Mouse (Mus musculus): ENCODE results near the gene Rif1. TPM values are rescaled to one million over a fixed set of nuclear protein-coding genes. Genes with fewer than 3 reads are reported as not detected.

Gene Rif1
- polyA plus RNA-seq, 1 experiment from 2014 or later = 17.3 TPM

- Histone ChIP-seq H3K4me1 (ENCODE audit: control insufficient read depth, insufficient read depth, low read length) (no peaks in the 10 kb centered on the region), H3K9me3 (replicated peaks; ENCODE audit: control insufficient read depth, low read length) (no peaks in the 10 kb centered on the region), H3K4me3 (replicated peaks; ENCODE audit: low read length) (no peak overlapping the region), H3K27ac (ENCODE audit: low read length) (no peak overlapping the region), H3K27me3 (ENCODE audit: control insufficient read depth, insufficient read depth, low read length) (no peaks in the 10 kb centered on the region), H3K9ac (ENCODE audit: low read length) (no peak overlapping the region), H3K36me3 (ENCODE audit: control insufficient read depth, insufficient read depth, low read length) (no peaks in the 10 kb centered on the region), H3K4me2 (ENCODE audit: low read depth, low read length) (no peak overlapping the region)
- ATAC-seq (ENCODE audit: insufficient read depth, low FRiP score) = no peak
- WGBS = 81% methylated on average over 8 of the region's 8 CpGs
Observed at GRCm38 (mm10) chr2:52039083-52039801, 33.4 kb upstream of the Rif1 start.

DNA sequence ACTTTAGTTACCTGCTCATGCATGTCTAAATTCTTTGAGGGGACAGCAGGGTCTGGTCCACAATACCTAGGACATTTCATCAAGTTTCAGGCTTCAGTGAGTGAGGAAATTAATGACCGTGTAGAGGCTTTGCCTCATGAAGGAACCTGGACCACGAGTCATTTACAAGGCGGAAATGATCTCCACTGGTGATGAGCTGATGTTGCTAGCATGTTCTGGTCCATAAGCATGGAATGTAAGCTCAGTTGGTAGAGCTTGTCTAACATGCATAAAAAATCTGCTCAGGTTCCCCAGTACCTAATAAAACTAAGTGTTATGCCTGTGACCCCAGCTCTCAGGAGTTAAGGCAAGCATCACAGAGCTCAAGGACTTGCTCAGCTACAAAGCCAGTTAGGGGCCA is 30.5 kb upstream of the Rif1 start:
- H3K4me2 ChIP-seq (ENCODE audit: low read depth, low read length) = no peak overlapping the region
- no peak overlapping the region for H3K4me3 ChIP-seq (replicated peaks; ENCODE audit: low read length)
- no peaks in the 10 kb centered on the region for H3K9me3 ChIP-seq (replicated peaks; ENCODE audit: control insufficient read depth, low read length)
- no peak for ATAC-seq (ENCODE audit: insufficient read depth, low FRiP score)
- no peak overlapping the region for H3K9ac ChIP-seq (ENCODE audit: low read length)
- WGBS = 82% methylated on average over 3 of the region's 3 CpGs
- H3K36me3 ChIP-seq (ENCODE audit: control insufficient read depth, insufficient read depth, low read length) = no peaks in the 10 kb centered on the region
- H3K4me1 ChIP-seq (ENCODE audit: control insufficient read depth, insufficient read depth, low read length) = no peaks in the 10 kb centered on the region
- no peaks in the 10 kb centered on the region for H3K27me3 ChIP-seq (ENCODE audit: control insufficient read depth, insufficient read depth, low read length)
- H3K27ac ChIP-seq (ENCODE audit: low read length) = no peak overlapping the region

DNA sequence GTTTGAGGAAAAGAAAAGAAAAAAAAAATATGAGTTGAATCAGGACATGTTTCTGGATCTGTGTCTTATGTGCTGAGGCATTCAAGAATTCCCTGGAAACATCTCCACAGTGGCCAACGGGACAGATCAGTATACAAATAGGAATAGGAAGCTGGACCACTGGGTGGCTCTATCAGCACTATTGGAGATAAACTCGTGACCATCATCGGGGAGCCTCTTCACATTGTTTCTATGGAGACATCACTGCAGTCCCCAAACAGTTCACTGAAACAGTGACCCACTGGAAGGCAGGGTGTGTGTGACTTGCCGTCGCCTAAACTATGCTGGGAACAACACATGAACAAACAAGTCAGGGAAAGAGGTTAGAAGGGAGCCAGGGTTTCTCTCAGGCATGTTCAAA is 29.9 kb upstream of the Rif1 start:
- H3K9me3 ChIP-seq (replicated peaks; ENCODE audit: control insufficient read depth, low read length) = no peaks in the 10 kb centered on the region
- no peak overlapping the region for H3K4me2 ChIP-seq (ENCODE audit: low read depth, low read length)
- no peak overlapping the region for H3K27ac ChIP-seq (ENCODE audit: low read length)
- no peak overlapping the region for H3K9ac ChIP-seq (ENCODE audit: low read length)
- no peak overlapping the region for H3K4me3 ChIP-seq (replicated peaks; ENCODE audit: low read length)
- ATAC-seq (ENCODE audit: insufficient read depth, low FRiP score) = no peak
- H3K4me1 ChIP-seq (ENCODE audit: control insufficient read depth, insufficient read depth, low read length) = no peaks in the 10 kb centered on the region
- WGBS = 72% methylated on average over 5 of the region's 5 CpGs
- no peaks in the 10 kb centered on the region for H3K27me3 ChIP-seq (ENCODE audit: control insufficient read depth, insufficient read depth, low read length)
- no peaks in the 10 kb centered on the region for H3K36me3 ChIP-seq (ENCODE audit: control insufficient read depth, insufficient read depth, low read length)

- Histone ChIP-seq H3K27ac (ENCODE audit: low read length) (no peak overlapping the region), H3K4me3 (replicated peaks; ENCODE audit: low read length) (no peak overlapping the region), H3K36me3 (ENCODE audit: control insufficient read depth, insufficient read depth, low read length) (no peaks in the 10 kb centered on the region), H3K9me3 (replicated peaks; ENCODE audit: control insufficient read depth, low read length) (no peaks in the 10 kb centered on the region), H3K9ac (ENCODE audit: low read length) (no peak overlapping the region), H3K4me2 (ENCODE audit: low read depth, low read length) (no peak overlapping the region), H3K27me3 (ENCODE audit: control insufficient read depth, insufficient read depth, low read length) (no peaks in the 10 kb centered on the region), H3K4me1 (ENCODE audit: control insufficient read depth, insufficient read depth, low read length) (no peaks in the 10 kb centered on the region)
- no peak for ATAC-seq (ENCODE audit: insufficient read depth, low FRiP score)
- WGBS = 89% methylated on average over 11 of the region's 11 CpGs
Observed at GRCm38 (mm10) chr2:52043485-52043884, 29.1 kb upstream of the Rif1 start.

GRCm38 (mm10) chr2:52046032-52046431 is 26.6 kb upstream of the Rif1 start:
- Histone ChIP-seq H3K27ac (ENCODE audit: low read length) (no peak overlapping the region), H3K27me3 (ENCODE audit: control insufficient read depth, insufficient read depth, low read length) (no peaks in the 10 kb centered on the region), H3K9ac (ENCODE audit: low read length) (no peak overlapping the region), H3K4me1 (ENCODE audit: control insufficient read depth, insufficient read depth, low read length) (no peaks in the 10 kb centered on the region), H3K9me3 (replicated peaks; ENCODE audit: control insufficient read depth, low read length) (no peaks in the 10 kb centered on the region), H3K4me2 (ENCODE audit: low read depth, low read length) (no peak overlapping the region), H3K36me3 (ENCODE audit: control insufficient read depth, insufficient read depth, low read length) (no peaks in the 10 kb centered on the region), H3K4me3 (replicated peaks; ENCODE audit: low read length) (no peak overlapping the region)
- ATAC-seq (ENCODE audit: insufficient read depth, low FRiP score) = no peak
- WGBS = 74% methylated on average over 5 of the region's 5 CpGs

- Histone ChIP-seq H3K27me3 (ENCODE audit: control insufficient read depth, insufficient read depth, low read length) (no peaks in the 10 kb centered on the region), H3K36me3 (ENCODE audit: control insufficient read depth, insufficient read depth, low read length) (no peaks in the 10 kb centered on the region), H3K4me1 (ENCODE audit: control insufficient read depth, insufficient read depth, low read length) (no peaks in the 10 kb centered on the region), H3K4me2 (ENCODE audit: low read depth, low read length) (no peak overlapping the region), H3K4me3 (replicated peaks; ENCODE audit: low read length) (no peak overlapping the region), H3K9me3 (replicated peaks; ENCODE audit: control insufficient read depth, low read length) (no peaks in the 10 kb centered on the region), H3K27ac (ENCODE audit: low read length) (no peak overlapping the region), H3K9ac (ENCODE audit: low read length) (no peak overlapping the region)
- no peak for ATAC-seq (ENCODE audit: insufficient read depth, low FRiP score)
- WGBS = 85% methylated on average over 11 of the region's 11 CpGs
Observed at GRCm38 (mm10) chr2:52050823-52051222, 21.8 kb upstream of the Rif1 start.

- Histone ChIP-seq H3K4me3 (replicated peaks; ENCODE audit: low read length) (no peak overlapping the region), H3K27ac (ENCODE audit: low read length) (no peak overlapping the region), H3K4me1 (ENCODE audit: control insufficient read depth, insufficient read depth, low read length) (no peaks in the 10 kb centered on the region), H3K4me2 (ENCODE audit: low read depth, low read length) (no peak overlapping the region), H3K36me3 (ENCODE audit: control insufficient read depth, insufficient read depth, low read length) (no peaks in the 10 kb centered on the region), H3K9ac (ENCODE audit: low read length) (no peak overlapping the region), H3K9me3 (replicated peaks; ENCODE audit: control insufficient read depth, low read length) (no peaks in the 10 kb centered on the region), H3K27me3 (ENCODE audit: control insufficient read depth, insufficient read depth, low read length) (no peaks in the 10 kb centered on the region)
- ATAC-seq (ENCODE audit: insufficient read depth, low FRiP score) = no peak
- 85% methylated on average over 4 of the region's 4 CpGs for WGBS
Observed at GRCm38 (mm10) chr2:52052335-52052734, 20.3 kb upstream of the Rif1 start.

GRCm38 (mm10) chr2:52053502-52053901 is 19.1 kb upstream of the Rif1 start:
- no peak for ATAC-seq (ENCODE audit: insufficient read depth, low FRiP score)
- no peaks in the 10 kb centered on the region for H3K9me3 ChIP-seq (replicated peaks; ENCODE audit: control insufficient read depth, low read length)
- no peaks in the 10 kb centered on the region for H3K27me3 ChIP-seq (ENCODE audit: control insufficient read depth, insufficient read depth, low read length)
- 39% methylated on average over 5 of the region's 5 CpGs for WGBS
- H3K36me3 ChIP-seq (ENCODE audit: control insufficient read depth, insufficient read depth, low read length) = no peaks in the 10 kb centered on the region
- no peak overlapping the region for H3K4me2 ChIP-seq (ENCODE audit: low read depth, low read length)
- H3K9ac ChIP-seq (ENCODE audit: low read length) = no peak overlapping the region
- no peaks in the 10 kb centered on the region for H3K4me1 ChIP-seq (ENCODE audit: control insufficient read depth, insufficient read depth, low read length)
- no peak overlapping the region for H3K4me3 ChIP-seq (replicated peaks; ENCODE audit: low read length)
- H3K27ac ChIP-seq (ENCODE audit: low read length) = no peak overlapping the region

DNA sequence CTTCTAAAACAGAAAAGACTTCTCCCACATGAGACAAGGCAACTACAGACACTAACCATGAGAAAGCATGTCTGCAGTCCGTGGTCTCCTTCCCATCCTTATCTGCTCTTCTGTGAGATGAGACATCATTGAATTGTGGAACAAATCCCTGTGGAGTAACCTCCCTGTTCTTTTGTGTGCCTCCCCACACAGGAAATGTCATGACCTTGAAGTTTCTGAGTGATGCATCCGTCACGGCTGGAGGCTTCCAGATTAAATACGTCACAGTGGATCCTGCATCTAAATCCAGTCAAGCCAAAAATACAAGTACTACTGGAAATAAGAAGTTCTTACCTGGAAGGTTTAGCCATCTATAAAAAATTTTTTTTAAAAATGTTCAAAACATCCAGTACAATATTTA is 17.0 kb upstream of the Rif1 start:
- 44% methylated on average over 4 of the region's 4 CpGs for WGBS
- no peak overlapping the region for H3K4me3 ChIP-seq (replicated peaks; ENCODE audit: low read length)
- H3K27me3 ChIP-seq (ENCODE audit: control insufficient read depth, insufficient read depth, low read length) = no peaks in the 10 kb centered on the region
- no peak overlapping the region for H3K9ac ChIP-seq (ENCODE audit: low read length)
- ATAC-seq (ENCODE audit: insufficient read depth, low FRiP score) = no peak
- H3K27ac ChIP-seq (ENCODE audit: low read length) = no peak overlapping the region
- no peak overlapping the region for H3K4me2 ChIP-seq (ENCODE audit: low read depth, low read length)
- no peaks in the 10 kb centered on the region for H3K9me3 ChIP-seq (replicated peaks; ENCODE audit: control insufficient read depth, low read length)
- no peaks in the 10 kb centered on the region for H3K4me1 ChIP-seq (ENCODE audit: control insufficient read depth, insufficient read depth, low read length)
- H3K36me3 ChIP-seq (ENCODE audit: control insufficient read depth, insufficient read depth, low read length) = no peaks in the 10 kb centered on the region

All from stomach, embryonic 16.5 days (tissue).